Mouse (Mus musculus) kidney, postnatal 36 days (tissue): ENCODE measurements around the gene Wdr4.

Experiments used
- DNase-seq, 2 experiments: peaks; one replicate each; pipeline ENCODE4 v3.0.0; 2021 to 2022; ENCODE audit warnings: mixed read lengths in 2 of 2

Wdr4 gene

DNA sequence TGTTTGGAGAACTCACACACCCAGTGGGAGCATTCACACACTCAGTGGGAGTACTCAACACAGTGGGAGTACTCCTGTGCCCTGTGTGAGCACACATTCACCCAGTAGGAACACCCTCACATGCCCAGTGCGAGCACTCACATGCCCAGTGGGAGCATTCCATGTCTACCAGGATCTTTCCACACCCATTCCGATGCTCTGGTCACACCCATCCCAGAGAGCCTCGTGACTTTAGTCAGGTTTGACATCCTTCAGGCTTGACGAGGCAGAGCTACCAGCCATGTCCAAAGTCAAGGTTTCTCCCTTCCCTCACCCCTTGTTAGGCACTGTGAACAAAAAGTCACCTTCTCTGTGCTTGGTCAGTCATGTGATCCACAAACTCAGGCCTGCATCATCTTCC is 15.6 kb upstream of the Wdr4 start:
- peak; percentile 58 to 69 for DNase-seq

DNA sequence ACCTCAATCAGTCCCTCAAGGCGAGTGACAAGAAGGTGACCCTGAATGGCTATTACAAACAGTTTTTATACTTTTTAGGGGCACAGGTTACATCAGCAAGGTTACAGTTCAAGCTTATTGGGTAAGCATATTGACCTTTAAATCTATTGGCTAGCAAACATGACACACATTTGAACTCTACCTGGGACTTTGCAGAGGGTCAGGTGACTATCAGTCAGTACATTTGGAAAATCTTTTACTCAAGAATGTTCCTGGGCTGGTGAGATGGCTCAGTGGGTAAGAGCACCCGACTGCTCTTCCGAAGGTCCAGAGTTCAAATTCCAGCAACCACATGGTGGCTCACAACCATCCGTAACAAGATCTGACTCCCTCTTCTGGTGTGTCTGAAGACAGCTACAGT is 12.6 kb upstream of the Wdr4 start:
- DNase-seq = peak in 1 of 2 experiments; percentile 35

DNA sequence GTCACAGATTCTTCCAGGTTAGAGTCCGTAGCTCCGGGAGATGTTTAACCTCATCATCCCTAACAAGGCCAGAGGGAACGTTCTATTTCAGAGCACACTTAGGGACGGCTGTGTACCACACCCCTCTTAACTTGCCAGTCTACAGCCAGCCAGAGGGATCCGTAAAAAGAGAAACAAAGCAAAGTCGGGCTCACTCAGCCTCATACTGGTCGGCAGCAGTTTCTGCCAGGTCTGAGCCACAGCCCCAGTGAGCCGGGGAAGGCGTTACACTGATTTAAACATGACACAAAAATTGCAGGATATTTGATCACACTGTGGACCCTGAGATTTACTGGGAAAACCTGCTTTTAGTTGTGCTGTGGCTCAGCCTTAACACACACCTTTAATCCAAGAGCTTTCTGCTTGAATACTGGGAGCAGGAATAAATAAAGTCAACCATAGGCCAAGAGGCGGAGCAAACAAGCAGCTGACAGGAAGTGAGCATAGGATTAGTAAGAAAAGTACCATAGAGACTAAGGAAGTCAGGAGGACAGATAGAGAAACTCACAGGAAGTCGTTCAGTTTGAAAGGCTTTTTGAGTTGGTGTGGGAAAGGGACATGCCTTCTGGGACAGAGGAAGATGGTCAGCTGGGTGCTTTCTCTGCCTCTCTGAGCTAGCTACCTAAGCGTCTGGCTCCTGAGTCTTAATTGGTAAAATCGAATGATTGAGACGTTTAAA is 11.8 kb upstream of the Wdr4 start:
- DNase-seq = peak in 1 of 2 experiments; percentile 18

DNA sequence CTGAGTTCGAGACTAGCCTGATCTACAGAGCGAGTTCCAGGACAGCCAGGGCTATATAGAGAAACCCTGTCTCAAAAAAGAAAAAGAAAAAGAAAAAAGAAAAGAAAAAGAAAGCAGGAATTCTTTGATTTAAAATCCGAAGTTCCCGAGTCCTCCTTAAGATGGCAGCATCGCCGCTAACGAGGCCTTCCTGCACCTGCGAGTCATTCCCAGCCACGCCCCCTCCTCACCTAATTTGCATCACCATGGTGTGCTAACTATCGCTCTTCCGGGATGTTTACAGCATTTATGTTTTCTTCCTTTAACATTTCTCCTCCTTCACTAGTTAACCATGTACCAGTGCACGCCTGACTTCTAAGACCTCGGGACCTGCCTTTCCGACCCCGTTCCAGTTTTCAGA is 9.5 kb upstream of the Wdr4 start:
- peak; percentile 69 to 88 for DNase-seq

DNA sequence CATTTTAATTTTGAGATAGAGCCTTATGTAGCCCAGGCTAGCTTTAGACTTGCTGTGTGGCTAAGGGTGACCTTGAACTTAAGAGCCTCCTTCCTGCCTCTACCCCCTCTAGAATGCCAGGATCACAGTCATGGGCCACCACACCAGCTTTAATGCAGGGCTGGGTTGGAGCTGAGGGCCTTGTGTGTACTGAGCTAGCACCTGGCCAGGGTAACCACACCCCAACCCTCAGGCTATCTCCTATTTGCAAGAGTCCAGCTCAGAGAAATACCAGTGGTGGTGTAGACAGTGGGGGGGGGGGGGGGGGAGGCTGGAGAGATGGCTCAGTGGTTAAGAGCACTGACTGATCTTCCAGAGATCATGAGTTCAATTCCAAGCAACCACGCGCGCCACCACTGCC is 6.0 kb upstream of the Wdr4 start:
- no peak for DNase-seq

DNA sequence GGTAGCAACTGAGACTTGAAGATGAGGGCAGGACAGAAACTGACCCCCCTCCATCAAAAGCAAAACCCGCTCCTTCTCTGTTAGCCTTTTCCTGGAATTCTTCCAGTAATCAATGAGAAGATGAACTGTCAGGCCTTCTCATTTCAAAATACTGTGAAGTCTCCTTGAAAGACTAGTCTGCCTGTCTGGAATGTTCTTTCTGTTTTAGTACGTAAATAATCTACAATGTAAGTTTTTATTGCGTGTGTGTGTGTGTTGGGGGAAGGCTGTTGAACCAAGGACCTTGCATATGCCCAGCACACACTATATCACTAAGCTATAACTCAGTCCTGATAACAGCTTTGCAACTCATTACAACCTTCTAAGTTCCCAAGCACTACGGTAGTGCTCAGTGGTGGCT is 5.3 kb upstream of the Wdr4 start:
- no peak for DNase-seq

DNA sequence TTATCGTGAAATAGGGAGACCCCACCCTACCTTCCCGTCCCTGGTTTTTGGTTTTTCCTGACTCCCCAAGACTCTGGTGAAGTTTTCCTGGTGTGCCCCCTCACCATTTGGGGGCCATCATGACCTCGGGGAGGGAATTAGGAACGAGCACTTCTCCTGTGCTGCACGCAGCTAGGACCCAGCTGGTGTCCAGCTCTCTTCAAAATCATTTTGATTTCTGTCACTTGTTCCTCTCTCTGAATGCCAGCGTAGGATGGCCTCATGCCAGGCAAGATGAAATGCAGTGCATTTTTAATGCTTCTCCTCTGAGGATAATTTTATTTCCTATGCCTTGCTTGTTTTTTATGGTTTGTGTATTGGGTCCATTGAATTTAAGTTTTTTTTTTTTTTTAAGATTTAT is 2.2 kb upstream of the Wdr4 start:
- no peak for DNase-seq

DNA sequence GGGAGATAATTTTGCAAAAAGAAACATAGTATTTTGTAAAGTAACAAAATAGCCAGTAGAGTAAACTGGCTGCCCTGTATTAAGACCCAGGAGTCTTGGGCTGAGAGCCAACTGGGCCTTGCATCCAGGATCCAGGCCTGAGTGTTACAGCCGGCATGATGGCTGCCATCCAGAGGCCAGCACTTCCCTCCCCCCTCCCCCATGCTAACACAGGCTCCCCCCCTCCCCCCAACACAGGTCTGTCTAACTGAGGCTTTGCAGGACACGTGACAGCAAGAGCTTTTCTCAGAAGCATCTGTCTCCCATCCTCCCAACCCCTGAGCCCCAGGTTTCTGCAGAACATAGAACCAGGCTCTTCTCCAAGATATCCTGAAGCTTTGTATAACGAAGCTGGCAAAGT is 1.1 kb upstream of the Wdr4 start:
- DNase-seq = peak; percentile 82 to 87

DNA sequence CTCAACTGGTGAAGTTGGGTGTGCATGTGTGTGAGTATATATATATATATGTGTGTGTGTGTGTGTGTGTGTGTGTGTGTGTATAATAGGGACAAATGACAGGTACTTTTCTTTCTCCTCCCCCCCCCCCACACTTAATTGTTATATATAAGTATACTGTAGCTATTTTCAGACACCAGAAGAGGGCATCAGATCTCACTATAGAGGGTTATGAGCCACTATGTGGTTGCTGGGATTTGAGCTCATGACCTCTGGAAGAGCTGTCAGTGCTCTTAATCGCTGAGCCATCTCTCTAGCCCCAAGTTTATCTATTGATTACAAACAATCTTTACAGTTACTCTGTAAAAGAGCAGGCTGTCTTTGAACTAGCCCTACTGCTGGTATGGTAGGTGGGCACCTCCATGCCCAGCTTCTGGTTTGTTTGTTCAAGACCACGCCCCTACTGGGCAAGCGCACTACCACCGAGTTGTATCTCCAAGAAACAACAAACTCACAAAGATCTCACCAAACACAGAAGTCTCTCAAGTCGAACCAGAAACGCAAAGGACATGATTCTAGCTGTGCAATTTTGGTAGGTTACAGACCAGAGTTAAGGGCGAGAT is 335 bp downstream of the Wdr4 start:
- DNase-seq = no peak

DNA sequence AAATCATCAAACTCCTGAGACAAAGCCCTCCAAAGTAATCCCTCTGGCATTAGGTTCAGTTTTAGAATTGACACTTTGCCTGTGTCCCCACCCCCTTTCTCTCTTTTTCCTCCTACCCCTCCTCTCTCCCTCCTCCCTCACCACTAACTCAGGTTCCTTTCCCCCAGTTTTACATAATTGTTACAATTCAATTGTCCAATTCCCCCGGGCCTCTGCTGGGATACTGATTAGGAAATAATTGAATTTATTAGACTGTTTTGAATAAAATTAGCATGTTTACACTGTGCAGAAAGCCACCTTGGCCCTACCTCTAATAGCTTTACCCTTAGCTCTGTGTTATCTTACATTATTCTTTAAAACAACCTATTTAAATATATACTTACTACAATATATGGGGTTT is 5.1 kb downstream of the Wdr4 start:
- no peak for DNase-seq

DNA sequence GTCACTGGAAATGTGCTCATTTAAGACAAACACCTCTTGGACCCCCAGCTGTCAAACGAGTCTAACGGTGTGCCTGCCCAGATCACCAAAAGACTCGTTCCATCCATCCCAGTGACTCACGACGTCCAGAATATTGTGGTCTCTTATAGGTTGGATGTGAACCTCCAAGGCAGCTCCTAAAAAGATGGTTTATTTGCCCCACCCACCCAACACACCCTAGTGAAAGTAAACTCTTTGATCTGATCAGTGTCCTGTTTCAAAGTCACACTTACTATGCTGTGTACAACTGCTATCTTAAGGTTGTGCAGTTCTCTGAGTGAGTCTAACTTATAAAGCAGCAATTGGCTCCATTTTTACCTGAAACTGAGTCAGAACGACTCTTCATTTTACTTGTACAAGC is 7.2 kb downstream of the Wdr4 start:
- DNase-seq = no peak

DNA sequence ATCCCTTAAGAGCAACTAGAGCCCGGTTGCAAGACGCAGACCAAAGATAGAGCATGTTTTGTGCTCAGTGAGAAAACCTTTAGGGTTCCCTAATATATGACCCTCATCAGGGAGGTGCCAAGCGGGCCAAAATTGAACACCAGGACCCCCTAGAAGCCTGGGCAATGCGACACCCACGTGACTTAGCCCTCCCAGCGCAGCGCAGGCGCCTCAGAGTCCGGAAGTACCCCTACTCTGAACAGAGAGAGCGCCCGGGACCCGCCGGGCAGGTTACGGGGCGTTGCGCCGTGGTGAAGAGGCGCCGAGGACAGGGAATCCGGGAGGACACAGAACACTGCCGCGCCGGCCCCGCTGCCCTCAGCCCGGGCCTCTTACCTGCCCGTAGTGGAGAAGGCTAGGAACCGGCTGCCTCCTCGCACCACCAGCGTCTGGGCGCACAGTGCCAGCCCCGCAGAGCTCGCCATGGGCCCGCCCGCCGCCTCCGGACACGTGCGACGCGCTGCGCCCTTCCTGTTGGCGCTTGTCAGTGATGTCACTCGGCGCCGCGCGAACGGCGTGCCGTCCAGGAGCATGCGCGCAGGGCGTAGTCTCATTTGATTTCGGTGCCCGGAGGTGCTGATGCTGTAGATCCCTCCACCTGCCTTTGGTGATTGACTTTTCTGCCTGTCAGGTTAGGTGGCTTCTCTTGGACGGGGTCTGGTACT is 7.8 kb downstream of the Wdr4 start:
- peak; percentile 84 to 93 for DNase-seq

DNA sequence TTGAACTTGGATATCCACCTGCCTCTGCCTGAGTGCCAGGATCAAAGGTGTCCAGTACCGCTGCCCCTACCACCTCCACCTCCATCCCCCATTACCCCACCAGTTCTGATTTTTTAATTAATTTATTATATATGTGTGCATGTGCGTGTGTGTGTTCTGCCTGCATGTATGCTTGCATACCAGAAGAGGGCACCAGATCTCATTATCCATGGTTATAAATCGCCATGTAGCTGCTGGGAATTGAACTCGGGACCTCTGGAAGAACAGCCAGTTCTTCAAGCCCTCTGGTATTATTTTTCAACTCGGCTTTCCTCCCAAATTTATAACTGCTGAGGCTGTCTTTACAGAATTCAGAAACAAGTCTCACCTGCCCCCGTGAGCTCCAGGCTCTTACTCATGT is 8.8 kb downstream of the Wdr4 start:
- DNase-seq = no peak

DNA sequence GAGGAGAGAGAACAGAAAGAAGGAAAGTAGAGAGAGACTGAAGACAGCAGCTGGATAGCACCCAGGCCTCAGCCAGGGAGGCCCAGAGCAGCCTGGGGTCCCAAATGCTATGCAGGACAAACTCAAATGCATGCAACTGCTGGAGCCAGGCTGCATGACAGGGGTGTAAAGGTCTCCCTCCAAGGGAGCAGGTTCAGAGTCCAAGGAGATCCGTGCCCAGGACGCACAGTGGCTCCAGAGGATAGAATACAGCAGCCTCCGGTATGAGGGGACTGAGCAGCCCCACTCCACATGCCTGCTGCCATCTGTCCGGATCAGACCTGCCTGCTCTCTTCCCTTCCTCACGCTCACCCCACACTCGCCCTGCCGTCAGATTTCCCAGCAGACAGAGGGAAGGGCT is 13.5 kb downstream of the Wdr4 start:
- peak; percentile 73 to 82 for DNase-seq

DNA sequence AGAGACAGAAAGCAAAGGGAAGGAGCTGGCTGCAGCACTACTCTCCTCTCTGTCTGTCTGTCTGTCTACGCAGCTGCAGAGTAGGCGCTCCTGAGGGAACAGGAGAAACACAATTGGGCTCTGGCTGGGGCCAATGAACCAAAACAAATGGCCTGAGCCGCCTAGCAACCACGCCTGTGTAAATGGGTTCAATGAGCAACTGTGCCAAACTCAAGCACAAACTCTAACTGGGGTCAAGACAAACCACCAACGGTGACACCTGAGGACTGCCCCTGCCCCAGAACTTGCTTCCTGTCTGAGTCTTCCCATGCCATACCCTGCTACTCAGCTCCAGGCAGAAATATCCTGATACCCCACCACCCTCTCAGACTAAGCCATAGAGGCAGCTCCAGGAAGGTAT is 14.8 kb downstream of the Wdr4 start:
- peak; percentile 83 to 92 for DNase-seq

DNA sequence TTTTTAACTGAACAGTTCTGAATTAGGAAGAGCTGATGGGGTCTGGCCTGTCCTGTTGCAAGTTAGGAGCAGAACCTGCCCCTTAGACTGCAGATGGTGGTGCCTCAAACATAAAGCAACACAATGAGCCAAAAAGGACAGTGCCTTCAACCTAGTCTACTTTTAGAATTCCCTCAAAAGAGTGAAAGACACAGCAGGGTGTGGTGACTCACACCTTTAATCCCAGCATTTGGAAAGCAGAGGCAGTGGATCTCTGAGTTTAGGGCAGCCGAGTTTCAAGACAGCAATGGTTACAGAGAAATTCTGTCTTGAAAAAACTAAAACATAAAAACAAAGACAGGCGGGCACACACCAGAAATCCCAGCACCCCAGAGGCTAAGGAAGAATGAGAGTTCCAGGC is 15.8 kb downstream of the Wdr4 start:
- no peak for DNase-seq

DNA sequence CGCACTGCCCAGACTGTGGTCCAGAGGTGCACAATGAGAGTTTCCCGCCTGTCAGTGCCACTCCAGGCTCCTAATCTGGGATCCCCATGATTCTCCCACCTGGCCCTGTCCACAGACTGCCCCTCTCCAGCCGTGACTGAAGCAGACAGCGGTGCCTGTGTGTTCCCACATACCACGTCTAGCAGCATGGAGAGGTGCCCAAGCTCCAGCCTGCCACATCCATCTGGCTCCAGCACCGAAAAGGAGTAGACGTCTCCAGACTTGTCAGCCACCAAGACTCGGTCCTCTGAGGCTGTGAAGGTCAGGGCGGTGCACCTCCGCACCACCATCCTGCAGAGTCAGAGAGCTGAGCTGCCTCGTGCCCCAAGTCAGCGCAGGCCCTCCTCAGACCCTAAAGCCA is 16.4 kb downstream of the Wdr4 start:
- no peak for DNase-seq

DNA sequence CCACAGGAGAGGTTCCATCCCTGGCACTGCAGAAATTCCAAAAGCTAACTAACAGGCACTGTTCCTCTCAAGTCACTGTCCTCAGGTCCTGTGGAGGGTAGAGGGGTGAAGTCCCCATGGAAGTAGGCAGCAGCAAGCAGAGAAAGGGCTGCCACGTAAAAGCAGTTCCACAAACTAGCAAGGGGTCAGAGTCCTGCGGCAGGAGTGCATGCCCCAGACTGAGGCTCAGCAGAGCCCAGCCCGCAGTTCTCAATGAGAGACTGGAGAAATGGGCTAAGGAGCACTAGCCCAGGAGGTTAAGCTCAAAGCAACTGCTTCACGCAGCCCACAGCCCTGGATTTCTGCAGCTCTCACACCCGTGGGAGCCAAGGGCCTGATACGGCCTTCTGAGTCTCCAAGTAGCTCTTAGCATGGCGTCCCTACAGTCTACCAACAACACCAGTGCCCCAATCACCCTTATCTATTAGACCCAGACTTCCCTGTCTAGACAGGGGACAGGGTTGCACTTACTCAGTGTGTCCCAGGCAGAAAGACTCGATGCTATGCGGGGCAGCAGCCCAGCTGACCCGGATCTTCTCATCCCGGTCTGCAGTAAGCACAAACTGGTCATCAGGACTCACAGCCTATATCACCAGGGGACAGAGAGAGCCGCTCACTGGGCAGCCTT is 17.4 kb downstream of the Wdr4 start:
- peak; percentile 58 to 62 for DNase-seq

DNA sequence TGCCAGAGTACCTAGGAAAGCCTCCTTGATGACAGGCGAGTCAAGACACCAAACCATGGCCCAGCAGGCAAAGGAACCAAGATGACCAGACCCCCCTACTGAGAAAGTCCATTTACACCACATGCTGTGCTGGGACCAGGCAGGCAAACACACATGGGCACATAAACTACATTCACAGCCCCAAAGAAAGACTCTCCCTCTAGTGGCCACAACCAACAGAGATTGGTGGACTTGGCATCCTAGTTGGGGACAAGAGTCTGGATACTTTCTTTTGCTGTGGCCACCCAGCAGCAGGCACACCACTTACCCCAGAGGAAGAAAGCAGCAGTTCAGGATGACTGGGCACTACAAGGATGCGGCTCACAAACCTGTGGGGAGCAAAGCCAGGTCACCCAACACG is 18.9 kb downstream of the Wdr4 start:
- DNase-seq = no peak

DNA sequence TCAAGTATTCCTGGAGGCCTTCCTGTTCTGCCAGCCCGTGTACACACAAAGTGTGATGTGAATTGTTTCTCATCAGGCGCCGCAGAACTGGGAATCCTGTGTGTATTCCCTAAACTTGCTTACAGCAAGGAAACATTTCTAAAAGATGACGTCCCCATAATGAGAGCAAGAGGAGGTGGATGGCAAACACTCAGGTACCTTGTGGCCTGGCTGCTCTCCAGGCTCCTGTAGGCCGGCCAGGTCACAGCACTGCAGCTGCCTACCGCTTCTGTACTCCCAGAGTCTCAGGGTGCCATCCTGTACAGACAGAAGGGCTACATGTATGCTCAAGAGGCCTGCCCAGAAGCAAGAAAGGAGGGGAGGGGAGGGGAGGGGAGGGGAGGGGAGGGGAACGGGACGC is 19.4 kb downstream of the Wdr4 start:
- DNase-seq = no peak

DNA sequence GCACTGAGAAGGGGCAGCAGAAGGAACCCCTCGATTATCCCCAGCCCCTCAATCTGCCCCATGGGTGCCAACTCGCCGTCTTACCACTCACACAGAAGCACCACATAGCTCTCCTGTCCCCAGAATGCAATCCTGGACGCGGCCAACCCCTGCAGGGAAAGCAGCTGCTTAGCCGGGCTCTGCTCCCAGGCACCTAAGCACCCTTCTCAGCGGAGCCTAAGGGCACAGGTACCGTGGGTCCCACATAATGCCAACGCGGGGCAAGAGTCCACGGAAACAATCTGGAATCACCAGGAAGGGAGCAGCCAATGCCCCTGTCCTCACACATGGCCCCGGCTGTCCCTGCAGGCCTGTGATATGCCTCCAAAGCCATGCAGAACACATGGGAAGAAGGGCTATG is 20.1 kb downstream of the Wdr4 start:
- no peak for DNase-seq

DNA sequence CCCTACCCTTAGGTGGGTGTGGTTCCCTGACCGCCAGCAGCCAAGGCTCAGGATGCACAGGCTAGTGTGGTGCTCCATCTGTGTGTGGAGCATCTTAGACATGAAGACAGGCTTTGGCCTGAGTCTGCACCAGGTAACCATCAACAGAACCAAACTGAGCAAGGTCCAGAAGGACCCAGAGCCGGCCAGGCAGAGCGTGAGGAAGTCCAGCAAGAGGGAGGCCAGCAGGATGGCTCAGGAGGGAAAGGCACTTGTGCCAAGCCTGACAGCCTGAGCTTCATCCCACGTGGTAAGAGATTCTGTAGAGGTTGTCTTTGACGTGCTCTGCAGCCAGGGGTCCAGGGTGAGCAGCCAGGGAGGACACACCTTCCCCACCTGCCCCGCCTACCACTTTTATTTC is 22.1 kb downstream of the Wdr4 start:
- no peak for DNase-seq

DNA sequence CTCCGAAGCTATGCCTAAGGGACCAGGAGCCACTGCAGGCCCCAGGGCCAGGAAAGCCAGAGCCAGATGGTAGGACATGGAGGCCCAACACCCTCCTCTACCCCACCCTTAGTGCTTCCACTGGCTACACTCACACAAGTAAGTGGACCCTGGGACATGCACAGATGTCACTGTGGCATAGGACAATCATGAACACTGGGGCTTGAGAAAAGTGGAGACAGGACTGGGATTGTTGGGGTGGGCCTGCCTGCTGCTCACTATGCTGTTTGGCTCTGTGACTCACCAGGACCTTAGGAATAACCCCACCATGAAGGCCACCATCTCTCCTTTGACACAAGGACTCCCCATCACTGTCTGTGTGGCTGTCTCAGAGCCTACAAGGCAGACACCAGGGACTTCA is 24.8 kb downstream of the Wdr4 start:
- DNase-seq = no peak

DNA sequence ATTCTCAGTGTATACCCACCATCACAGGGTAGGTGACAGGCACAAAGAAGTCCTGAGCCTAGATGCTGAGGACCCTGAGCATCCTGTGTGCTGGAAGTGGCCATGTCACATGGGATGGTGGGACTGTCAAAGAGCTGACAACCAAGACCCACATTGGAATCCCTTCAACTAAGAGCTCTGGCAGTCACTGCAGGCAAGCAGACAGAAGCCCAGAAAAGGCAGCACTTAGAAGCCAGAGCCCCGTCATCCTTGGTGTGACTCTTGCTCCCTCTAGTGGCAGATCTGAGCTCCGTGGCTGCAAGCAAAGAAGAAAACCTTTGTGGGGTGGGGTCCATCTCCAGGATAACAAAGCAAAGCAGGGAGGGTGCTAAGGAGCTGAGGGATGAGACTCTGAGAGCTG is 27.4 kb downstream of the Wdr4 start:
- peak; percentile 68 to 83 for DNase-seq
